Mouse (Mus musculus) heart, adult 2 months (tissue): ENCODE results near the gene Inpp5e.
"Not testable (repeated sequence)": the region's sequence is repeated elsewhere in the genome, so short reads cannot be mapped to it uniquely, and the experiment has no call there.

ENCODE experiments used
- CTCF ChIP-seq: fragments of 200-600 bp; IDR thresholded peaks from 2 replicates; pipeline ENCODE4 v1.8.1; 2022; ENCODE audit warnings: antibody characterized with exemption, mild to moderate bottlenecking, moderate library complexity
- POLR2A ChIP-seq: fragments of 200-500 bp; IDR thresholded peaks from 2 replicates; pipeline ENCODE4 v1.6.1; 2011; ENCODE audit warnings: mild to moderate bottlenecking, low read depth, low read length, control low read depth; ENCODE audit not compliant: insufficient read depth

- TF ChIP-seq POLR2A, CTCF: not testable (repeated sequence)
These were observed 28.1 kb downstream of the Inpp5e start for GRCm38 (mm10) chr2:26380871-26381270.
